Mouse (Mus musculus) liver, embryonic 14.5 days (tissue): Measurements from ENCODE around the gene Psma5. TPM values are rescaled to one million over a fixed set of nuclear protein-coding genes. Genes with fewer than 3 reads are reported as not detected.

Experiments used
- ATAC-seq: fragments of 200-750 bp; cut with Nextera tagmentation; 2 replicates; pipeline ENCODE4 v1.8.0; 2017; ENCODE audit warnings: moderate number of reproducible peaks, mild to moderate bottlenecking, moderate library complexity; ENCODE audit not compliant: insufficient read depth
- DNase-seq, 3 experiments: peaks; one replicate each; pipeline ENCODE4 v3.0.0-alpha.2; 2012 to 2013; ENCODE audit warnings: low read depth in 3 of 3, low spot score in 3 of 3
- H3K27ac ChIP-seq: fragments of 300-500 bp; sonication (generic); 2 replicates; pipeline ENCODE4 v1.5.1; 2014; ENCODE audit warnings: moderate library complexity, mild to moderate bottlenecking, control low read depth, inconsistent platforms
- H3K27me3 ChIP-seq: fragments of 300-500 bp; sonication (generic); 2 replicates; pipeline ENCODE4 v1.6.1; 2014; ENCODE audit warnings: mild to moderate bottlenecking, low read length, moderate library complexity; ENCODE audit not compliant: control insufficient read depth, insufficient read depth
- H3K36me3 ChIP-seq: fragments of 300-500 bp; sonication (generic); replicated peaks from 2 replicates; pipeline ENCODE4 v1.6.1; 2014; ENCODE audit warnings: low read depth; ENCODE audit not compliant: control insufficient read depth, insufficient read depth
- H3K4me1 ChIP-seq, 2 experiments: fragments of 200-500 bp in 1 of 2; fragments of 300-500 bp in 1 of 2; sonication (generic) in 1 of 2; replicated peaks; 2 replicates each; pipeline ENCODE4 v1.6.1; 2012 to 2014; ENCODE audit warnings: antibody characterized with exemption in 1 of 2, inconsistent platforms in 1 of 2, low read length in 1 of 2; ENCODE audit not compliant: control insufficient read depth in 2 of 2, insufficient read depth in 2 of 2
- H3K4me2 ChIP-seq: fragments of 300-500 bp; sonication (generic); 2 replicates; pipeline ENCODE4 v1.6.1; 2014; ENCODE audit warnings: low read depth, mild to moderate bottlenecking, control low read depth, moderate library complexity
- H3K4me3 ChIP-seq, 2 experiments: fragments of 200-500 bp in 1 of 2; fragments of 300-500 bp in 1 of 2; sonication (generic) in 1 of 2; 2 replicates each; pipeline ENCODE4 v1.5.1; 2012 to 2014; ENCODE audit warnings: low read depth in 2 of 2, low read length in 2 of 2, mild to moderate bottlenecking in 2 of 2, control low read depth in 1 of 2, inconsistent platforms in 1 of 2, moderate library complexity in 1 of 2; ENCODE audit not compliant: insufficient read depth in 1 of 2
- H3K9ac ChIP-seq: fragments of 300-500 bp; sonication (generic); replicated peaks from 2 replicates; pipeline ENCODE4 v1.6.1; 2014; ENCODE audit warnings: mild to moderate bottlenecking, control low read depth, moderate library complexity
- H3K9me3 ChIP-seq: fragments of 300-500 bp; sonication (generic); 2 replicates; pipeline ENCODE4 v1.6.1; 2016; ENCODE audit warnings: low read length, mixed read lengths; ENCODE audit not compliant: control insufficient read depth
- CTCF ChIP-seq: IDR thresholded peaks from 2 replicates; pipeline ENCODE4 v1.5.1; 2016; ENCODE audit warnings: antibody characterized with exemption, low read depth, control low read depth
- EP300 ChIP-seq: IDR thresholded peaks from 2 replicates; pipeline ENCODE4 v1.6.1; 2016; ENCODE audit warnings: antibody characterized with exemption, low read depth
- WGBS: fragments of 180-500 bp; shearing (Covaris S2); extraction: QIAGEN DNeasy Blood & Tissue Kit; methylation state at CpG from one replicate; pipeline ENCODE4 v1.1.7; 2014; ENCODE audit not compliant: insufficient replicate concordance; 5-methylcytosine and 5-hydroxymethylcytosine counted together
- polyA plus RNA-seq, 2 experiments: library from polyadenylated mRNA; depleted of rRNA in 1 of 2; stranded (reverse) in 1 of 2; unstranded in 1 of 2; fragments of >200 nt; fragmentation: Nextera tagmentation in 1 of 2; extraction: Ambion mirVana in 1 of 2; gene quantifications; 2 replicates each; pipeline versions ENCODE4 v1.2.1 to v1.2.3; 2012 to 2014

The Psma5 gene
- polyA plus RNA-seq, 2 experiments, result 93.8 to 192 TPM

- no peak for DNase-seq
- Histone ChIP-seq H3K9ac (no peak overlapping the region), H3K27me3 (no peaks in the 10 kb centered on the region)
Measured at GRCm38 (mm10) chr3:108314038-108314675, 57.4 kb downstream of the Psma5 start.

GRCm38 (mm10) chr3:108318517-108318916 is 61.8 kb downstream of the Psma5 start:
- 32% methylated on average over 2 of the region's 2 CpGs for WGBS

More at GRCm38 (mm10) chr3:108314038-108314675, 57.4 kb downstream of the Psma5 start:
- WGBS, result 55% methylated on average over 8 of the region's 8 CpGs
- Histone ChIP-seq H3K27ac (no peak overlapping the region), H3K4me3 (no peak overlapping the region), H3K4me1 (no peaks in the 10 kb centered on the region), H3K36me3 (no peaks in the 10 kb centered on the region), H3K4me2 (no peak overlapping the region), H3K9me3 (no peaks in the 10 kb centered on the region)
- TF ChIP-seq EP300 (no peak), CTCF (no peak)
- no peak for ATAC-seq

GRCm38 (mm10) chr3:108321671-108322070 is 64.9 kb downstream of the Psma5 start:
- peaks cover 0 to 10% of the 10 kb centered on the region in 2 experiments; a peak in 3 of 4 replicates for H3K4me1 ChIP-seq
- no peak overlapping the region for H3K4me2 ChIP-seq
- DNase-seq (no peak), ATAC-seq (no peak)
- H3K27ac ChIP-seq, result no peak overlapping the region
- H3K9me3 ChIP-seq, result no peaks in the 10 kb centered on the region
- no peaks in the 10 kb centered on the region for H3K36me3 ChIP-seq
- no peak overlapping the region for H3K9ac ChIP-seq
- H3K4me3 ChIP-seq, result no peak overlapping the region
- TF ChIP-seq CTCF, result no peak
- TF ChIP-seq EP300, result no peak
- whole genome bisulfite sequencing, result 42% methylated on average over 4 of the region's 4 CpGs
- no peaks in the 10 kb centered on the region for H3K27me3 ChIP-seq

More at GRCm38 (mm10) chr3:108318517-108318916, 61.8 kb downstream of the Psma5 start:
- H3K27ac ChIP-seq, result no peak overlapping the region
- no peak overlapping the region for H3K4me3 ChIP-seq
- H3K27me3 ChIP-seq, result no peaks in the 10 kb centered on the region
- H3K9me3 ChIP-seq, result no peaks in the 10 kb centered on the region
- peaks cover 0 to 10% of the 10 kb centered on the region in 2 experiments; a peak in 3 of 4 replicates for H3K4me1 ChIP-seq
- H3K4me2 ChIP-seq, result no peak overlapping the region
- H3K36me3 ChIP-seq, result no peaks in the 10 kb centered on the region
- no peak for TF ChIP-seq CTCF
- TF ChIP-seq EP300, result no peak
- ATAC-seq (no peak), DNase-seq (no peak)
- H3K9ac ChIP-seq, result no peak overlapping the region

- H3K4me2 ChIP-seq, result no peak overlapping the region
- ATAC-seq (no peak), DNase-seq (no peak)
- H3K9me3 ChIP-seq, result no peaks in the 10 kb centered on the region
- H3K27ac ChIP-seq, result no peak overlapping the region
- H3K27me3 ChIP-seq, result no peaks in the 10 kb centered on the region
- H3K9ac ChIP-seq, result no peak overlapping the region
- peaks cover 0 to 10% of the 10 kb centered on the region in 2 experiments; a peak in 3 of 4 replicates for H3K4me1 ChIP-seq
- TF ChIP-seq CTCF (no peak), EP300 (no peak)
- no peaks in the 10 kb centered on the region for H3K36me3 ChIP-seq
- 40% methylated on average over 4 of the region's 4 CpGs for WGBS
- no peak overlapping the region for H3K4me3 ChIP-seq
Measured at GRCm38 (mm10) chr3:108322136-108322535, 65.4 kb downstream of the Psma5 start.

- 82% methylated on average over 3 of the region's 3 CpGs for WGBS
- Histone ChIP-seq H3K9me3 (no peaks in the 10 kb centered on the region), H3K4me2 (no peak overlapping the region), H3K27ac (no peak overlapping the region), H3K9ac (no peak overlapping the region), H3K4me1 (peaks cover 0 to 10% of the 10 kb centered on the region in 2 experiments; a peak in 3 of 4 replicates), H3K36me3 (no peaks in the 10 kb centered on the region), H3K27me3 (no peaks in the 10 kb centered on the region), H3K4me3 (no peak overlapping the region)
- ATAC-seq (peak; percentile 73; the same call in 1 of the 2 replicates), DNase-seq (peak; percentile 15 to 39 (median 26))
- TF ChIP-seq EP300 (peak; percentile 50; the same call in 1 of the 2 replicates), CTCF (no peak)
Measured at GRCm38 (mm10) chr3:108322962-108323361, 66.2 kb downstream of the Psma5 start.
